Mouse (Mus musculus) CH12.LX (cell line): ENCODE measurements around the gene Fam241b.

Experiments used
- CTCF ChIP-seq, 2 experiments: IDR thresholded peaks in 1 of 2; conservative IDR thresholded peaks in 1 of 2; 2 replicates each; pipeline ENCODE4 v1.5.1; 2011 to 2012; ENCODE audit warnings: low read depth in 2 of 2, low read length in 2 of 2, improper control_type of control experiment in 1 of 2, inconsistent platforms in 1 of 2, mild to moderate bottlenecking in 1 of 2, moderate library complexity in 1 of 2
- E2F4 ChIP-seq: IDR thresholded peaks from 2 replicates; pipeline ENCODE4 v1.6.1; 2011; ENCODE audit warnings: low read depth, low read length, improper control_type of control experiment; ENCODE audit not compliant: insufficient replicate concordance
- JUN ChIP-seq: IDR thresholded peaks from 2 replicates; pipeline ENCODE4 v1.6.1; 2011; ENCODE audit warnings: low read depth, mild to moderate bottlenecking, low read length, improper control_type of control experiment, moderate library complexity; ENCODE audit not compliant: insufficient read depth
- JUND ChIP-seq: conservative IDR thresholded peaks from 2 replicates; pipeline ENCODE4 v1.6.1; 2011; ENCODE audit warnings: low read depth, low read length, improper control_type of control experiment
- MAX ChIP-seq: IDR thresholded peaks from 2 replicates; pipeline ENCODE4 v1.6.1; 2011; ENCODE audit warnings: low read length, improper control_type of control experiment
- MYC ChIP-seq: IDR thresholded peaks from 2 replicates; pipeline ENCODE4 v1.6.1; 2011; ENCODE audit warnings: low read depth, mild to moderate bottlenecking, improper control_type of control experiment, low read length
- POLR2A ChIP-seq: IDR thresholded peaks from 2 replicates; pipeline ENCODE4 v1.6.1; 2011; ENCODE audit warnings: low read depth, mild to moderate bottlenecking, improper control_type of control experiment, low read length
- POLR2AphosphoS2 ChIP-seq: IDR thresholded peaks from 2 replicates; pipeline ENCODE4 v1.6.1; 2011; ENCODE audit warnings: low read depth, low read length, improper control_type of control experiment
- RCOR1 ChIP-seq: conservative IDR thresholded peaks from 2 replicates; pipeline ENCODE4 v1.6.1; 2012; ENCODE audit warnings: low read depth, mild to moderate bottlenecking, inconsistent platforms, low read length, improper control_type of control experiment

GRCm38 (mm10) chr10:62132691-62133281 lies 10.9 kb downstream of the Fam241b start, which contains the start of gene Neurog3:
- TF ChIP-seq CTCF (conservative IDR thresholded peaks at IDR 0.05 in 1 of 2, IDR thresholded peaks at IDR 0.05 in 1 of 2; ENCODE audit: low read depth in 2 of 2, low read length in 2 of 2) (no peak), POLR2A (no peak), MYC (0 out of 2 replicates have a peak, but pooled peaks have one; percentile 25), E2F4 (no peak), POLR2AphosphoS2 (no peak), JUN (no peak), MAX (no peak), RCOR1 (no peak), JUND (no peak)
